Mouse (Mus musculus) lung, adult 2 months (tissue): ENCODE results near the gene Retreg2.

Experiments
- CTCF ChIP-seq: fragments of 200-500 bp; IDR thresholded peaks from 2 replicates; pipeline ENCODE4 v1.5.1; 2011; ENCODE audit warnings: mild to moderate bottlenecking, low read length, control low read depth; ENCODE audit not compliant: insufficient read depth
- POLR2A ChIP-seq: fragments of 200-500 bp; IDR thresholded peaks from 2 replicates; pipeline ENCODE4 v1.6.1; 2011; ENCODE audit warnings: low read depth, mild to moderate bottlenecking, control low read depth, low read length, borderline replicate concordance; ENCODE audit errors: extremely low read depth

DNA sequence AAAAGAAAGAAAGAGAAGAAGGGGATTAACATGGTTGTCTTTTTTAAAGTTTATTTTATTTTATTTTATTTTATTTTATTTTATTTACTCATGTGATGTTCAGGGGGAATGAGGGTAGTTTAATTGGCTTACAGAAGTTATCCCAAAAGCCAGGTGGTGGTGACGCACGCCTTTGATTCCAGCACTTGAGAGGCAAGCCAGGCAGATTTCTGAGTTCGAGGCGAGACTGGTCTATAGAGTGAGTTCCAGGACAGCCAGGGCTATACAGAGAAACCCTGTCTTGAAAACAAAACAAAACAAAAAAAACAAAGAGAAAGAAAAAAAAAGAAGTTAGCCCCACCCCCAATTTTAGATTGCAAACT, 17.7 kb downstream of the Retreg2 start:
- no peak for TF ChIP-seq POLR2A
- no peak for TF ChIP-seq CTCF
